Mouse (Mus musculus): ENCODE results near the gene Def6. TPM values are rescaled to one million over a fixed set of nuclear protein-coding genes. Genes with fewer than 3 reads are reported as not detected.

Gene Def6
- polyA plus RNA-seq, 1 experiment = not detected

GRCm38 (mm10) chr17:28271537-28272266 lies 64.1 kb downstream of the Def6 start:
- Histone ChIP-seq H3K27ac (ENCODE audit: insufficient read depth, low read depth, low read length) (no peak overlapping the region), H3K4me1 (ENCODE audit: control insufficient read depth, insufficient read depth, low read length) (peaks cover 15% of the 10 kb centered on the region; the same call in 1 of the 2 replicates), H3K4me3 (ENCODE audit: insufficient read depth, low read depth, low read length) (no peak overlapping the region)
- WGBS = 80% methylated on average over 12 of the region's 12 CpGs
- no peak for TF ChIP-seq CTCF (IDR thresholded peaks at IDR 0.05; ENCODE audit: insufficient read depth, low read depth, low read length)
- TF ChIP-seq POLR2A (IDR thresholded peaks at IDR 0.05; ENCODE audit: insufficient read depth, low read depth, low read length) = no peak

GRCm38 (mm10) chr17:28272281-28272680 lies 64.7 kb downstream of the Def6 start:
- Histone ChIP-seq H3K27ac (ENCODE audit: insufficient read depth, low read depth, low read length) (no peak overlapping the region), H3K4me1 (ENCODE audit: control insufficient read depth, insufficient read depth, low read length) (peaks cover 18% of the 10 kb centered on the region; the same call in 1 of the 2 replicates), H3K4me3 (ENCODE audit: insufficient read depth, low read depth, low read length) (no peak overlapping the region)
- 76% methylated on average over 9 of the region's 9 CpGs for WGBS
- TF ChIP-seq CTCF (IDR thresholded peaks at IDR 0.05; ENCODE audit: insufficient read depth, low read depth, low read length) (no peak), POLR2A (IDR thresholded peaks at IDR 0.05; ENCODE audit: insufficient read depth, low read depth, low read length) (no peak)

- 84% methylated on average over 6 of the region's 6 CpGs for WGBS
These were observed 65.3 kb downstream of the Def6 start for GRCm38 (mm10) chr17:28272837-28273236.

DNA sequence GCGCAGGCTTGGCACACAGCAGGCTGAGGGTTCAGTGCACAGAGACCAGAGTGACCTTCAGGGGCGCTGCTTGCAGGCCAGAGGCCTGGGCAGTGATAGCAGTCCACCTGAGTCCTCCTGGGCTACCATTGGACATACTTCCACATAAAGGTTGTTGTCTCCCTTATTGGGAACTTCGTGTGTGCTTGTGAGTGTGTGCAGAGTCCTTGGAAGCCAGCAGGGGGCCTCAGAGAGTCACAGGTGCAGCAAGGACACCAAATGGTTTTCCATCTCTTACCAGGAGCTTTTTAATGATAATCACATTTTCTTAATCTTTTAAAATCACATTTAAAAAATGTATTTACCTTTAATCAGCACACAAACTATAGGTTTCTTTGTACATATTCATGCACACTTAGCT lies 67.2 kb downstream of the Def6 start:
- Histone ChIP-seq H3K4me3 (ENCODE audit: insufficient read depth, low read depth, low read length) (no peak overlapping the region), H3K4me1 (ENCODE audit: control insufficient read depth, insufficient read depth, low read length) (peaks cover 26% of the 10 kb centered on the region), H3K27ac (ENCODE audit: insufficient read depth, low read depth, low read length) (no peak overlapping the region)
- WGBS = 83% methylated on average over 3 of the region's 3 CpGs
- TF ChIP-seq CTCF (IDR thresholded peaks at IDR 0.05; ENCODE audit: insufficient read depth, low read depth, low read length) (no peak), POLR2A (IDR thresholded peaks at IDR 0.05; ENCODE audit: insufficient read depth, low read depth, low read length) (no peak)

More at GRCm38 (mm10) chr17:28272837-28273236, 65.3 kb downstream of the Def6 start:
- H3K4me3 ChIP-seq (ENCODE audit: insufficient read depth, low read depth, low read length) = no peak overlapping the region
- TF ChIP-seq CTCF (IDR thresholded peaks at IDR 0.05; ENCODE audit: insufficient read depth, low read depth, low read length) (no peak), POLR2A (IDR thresholded peaks at IDR 0.05; ENCODE audit: insufficient read depth, low read depth, low read length) (no peak)
- peaks cover 20% of the 10 kb centered on the region for H3K4me1 ChIP-seq (ENCODE audit: control insufficient read depth, insufficient read depth, low read length)
- H3K27ac ChIP-seq (ENCODE audit: insufficient read depth, low read depth, low read length) = no peak overlapping the region

DNA sequence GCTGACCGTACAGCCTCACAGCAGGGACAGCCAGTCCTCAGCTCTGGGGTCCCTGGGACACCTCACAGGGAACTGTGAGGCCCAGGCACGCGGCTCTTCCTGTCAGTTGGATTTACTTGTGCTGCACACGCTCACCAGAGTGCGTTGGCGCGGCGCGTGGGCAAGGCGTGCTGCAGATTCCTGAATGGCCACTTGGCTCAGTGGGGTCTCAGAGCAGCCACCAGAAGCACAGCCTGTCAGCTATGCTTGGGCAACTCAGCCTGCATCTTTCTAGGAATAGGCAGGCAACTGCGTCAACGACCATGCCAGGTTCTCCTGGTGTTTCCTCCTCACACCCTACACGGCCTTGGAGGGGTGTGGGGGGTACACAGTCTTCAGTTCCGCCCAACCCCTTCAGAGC lies 69.6 kb downstream of the Def6 start:
- no peak for TF ChIP-seq POLR2A (IDR thresholded peaks at IDR 0.05; ENCODE audit: insufficient read depth, low read depth, low read length)
- no peak for TF ChIP-seq CTCF (IDR thresholded peaks at IDR 0.05; ENCODE audit: insufficient read depth, low read depth, low read length)
- WGBS = 89% methylated on average over 14 of the region's 14 CpGs
- peaks cover 31% of the 10 kb centered on the region for H3K4me1 ChIP-seq (ENCODE audit: control insufficient read depth, insufficient read depth, low read length)
- H3K4me3 ChIP-seq (ENCODE audit: insufficient read depth, low read depth, low read length) = no peak overlapping the region
- no peak overlapping the region for H3K27ac ChIP-seq (ENCODE audit: insufficient read depth, low read depth, low read length)

GRCm38 (mm10) chr17:28277721-28278120 lies 70.1 kb downstream of the Def6 start:
- TF ChIP-seq CTCF (IDR thresholded peaks at IDR 0.05; ENCODE audit: insufficient read depth, low read depth, low read length) (no peak), POLR2A (IDR thresholded peaks at IDR 0.05; ENCODE audit: insufficient read depth, low read depth, low read length) (no peak)
- H3K27ac ChIP-seq (ENCODE audit: insufficient read depth, low read depth, low read length) = no peak overlapping the region
- no peak overlapping the region for H3K4me3 ChIP-seq (ENCODE audit: insufficient read depth, low read depth, low read length)
- WGBS = 82% methylated on average over 10 of the region's 10 CpGs
- peaks cover 26% of the 10 kb centered on the region for H3K4me1 ChIP-seq (ENCODE audit: control insufficient read depth, insufficient read depth, low read length)

- H3K27ac ChIP-seq (ENCODE audit: insufficient read depth, low read depth, low read length) = no peak overlapping the region
These were observed 70.6 kb downstream of the Def6 start for GRCm38 (mm10) chr17:28278156-28278555.

More at GRCm38 (mm10) chr17:28278156-28278555, 70.6 kb downstream of the Def6 start:
- TF ChIP-seq POLR2A (IDR thresholded peaks at IDR 0.05; ENCODE audit: insufficient read depth, low read depth, low read length) = no peak
- TF ChIP-seq CTCF (IDR thresholded peaks at IDR 0.05; ENCODE audit: insufficient read depth, low read depth, low read length) = no peak
- 82% methylated on average over 3 of the region's 3 CpGs for WGBS
- Histone ChIP-seq H3K4me1 (ENCODE audit: control insufficient read depth, insufficient read depth, low read length) (peaks cover 24% of the 10 kb centered on the region), H3K4me3 (ENCODE audit: insufficient read depth, low read depth, low read length) (no peak overlapping the region)

Other genes with a start within 250 kb of the Def6 start
- not detected in 2 replicates for gene Tcp11, start 127.1 kb upstream of the Def6 start, polyA plus RNA-seq (2012; ENCODE audit: insufficient read depth, insufficient read length, low replicate concordance, missing spikeins)
- gene Scube3, start 65.6 kb upstream of the Def6 start, polyA plus RNA-seq (2012; ENCODE audit: insufficient read depth, insufficient read length, low replicate concordance, missing spikeins) = not detected in 2 replicates
- gene Zfp523, start 30.6 kb upstream of the Def6 start, polyA plus RNA-seq (2012; ENCODE audit: insufficient read depth, insufficient read length, low replicate concordance, missing spikeins) = not detected in 2 replicates
- not detected in 2 replicates for gene Ppard, start 24.9 kb downstream of the Def6 start, polyA plus RNA-seq (2012; ENCODE audit: insufficient read depth, insufficient read length, low replicate concordance, missing spikeins)
- gene Fance, start 105.7 kb downstream of the Def6 start, polyA plus RNA-seq (2012; ENCODE audit: insufficient read depth, insufficient read length, low replicate concordance, missing spikeins) = not detected in 2 replicates
- 1,471 TPM in 1 of 2 replicates, not detected in the other for gene Rpl10a, start 120.7 kb downstream of the Def6 start, polyA plus RNA-seq (2012; ENCODE audit: insufficient read depth, insufficient read length, low replicate concordance, missing spikeins)
- gene Tead3, start 143.0 kb downstream of the Def6 start, polyA plus RNA-seq (2012; ENCODE audit: insufficient read depth, insufficient read length, low replicate concordance, missing spikeins) = not detected in 2 replicates
- gene Tulp1, start 157.4 kb downstream of the Def6 start, polyA plus RNA-seq (2012; ENCODE audit: insufficient read depth, insufficient read length, low replicate concordance, missing spikeins) = not detected in 2 replicates

Measured in olfactory bulb, adult 2 months (tissue).